Mouse (Mus musculus): ENCODE measurements around the gene Gp1bb.

- no peak for TF ChIP-seq POLR2A (IDR thresholded peaks at IDR 0.05; ENCODE audit: low read depth, low read length)
- TF ChIP-seq CTCF (IDR thresholded peaks at IDR 0.05; ENCODE audit: extremely low read depth, insufficient read length, insufficient replicate concordance, low read depth, low read length), result no peak
Measured at GRCm38 (mm10) chr16:18639382-18639929, 17.3 kb upstream of the Gp1bb start.

Data from small intestine, adult 2 months (tissue).